Mouse (Mus musculus) brain, adult 2 months (tissue): ENCODE measurements around the gene Hcst.

Experiments used
- DNase-seq: peaks from one replicate; pipeline ENCODE4 v3.0.0; 2011; ENCODE audit warnings: low read depth, low spot score

Hcst gene

DNA sequence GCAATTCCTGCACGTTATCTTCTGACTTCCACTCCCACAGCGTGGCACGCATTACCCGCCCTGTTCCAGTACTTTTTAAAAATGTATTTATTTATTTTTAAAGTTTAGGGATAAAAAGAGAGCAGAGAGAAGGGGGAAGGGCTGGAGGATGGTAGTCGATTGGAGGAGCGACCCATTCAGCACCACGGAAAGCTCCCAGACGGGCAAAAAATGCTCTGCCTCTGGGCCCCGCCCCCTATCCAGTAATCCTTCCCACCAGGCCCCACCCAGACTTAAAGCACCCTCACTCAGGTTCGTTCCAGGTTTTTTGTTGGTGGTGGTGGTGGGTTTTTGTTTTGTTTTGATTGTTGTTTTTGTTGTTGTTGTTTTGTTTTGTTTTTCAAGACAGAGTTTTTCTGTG lies 14.6 kb upstream of the Hcst start:
- DNase-seq: no peak

DNA sequence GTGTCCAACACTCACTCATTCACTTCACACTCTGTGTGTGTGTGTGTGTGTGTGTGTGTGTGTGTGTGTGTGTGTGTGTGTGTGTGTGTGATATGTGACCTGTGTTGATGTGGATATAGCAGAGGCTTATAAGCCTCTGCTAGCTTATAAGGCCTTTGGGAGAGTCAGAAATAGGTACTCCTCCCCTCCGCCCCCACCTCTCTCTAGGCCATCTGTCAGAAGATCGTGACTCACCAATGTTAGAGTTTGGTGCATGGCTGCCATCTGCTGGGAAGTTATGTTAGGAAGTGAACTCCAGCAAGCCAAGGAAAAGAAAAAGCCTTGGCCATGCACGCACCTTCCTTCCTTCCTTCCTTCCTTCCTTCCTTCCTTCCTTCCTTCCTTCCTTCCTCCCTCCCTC lies 12.1 kb upstream of the Hcst start:
- DNase-seq: peak; percentile 98

DNA sequence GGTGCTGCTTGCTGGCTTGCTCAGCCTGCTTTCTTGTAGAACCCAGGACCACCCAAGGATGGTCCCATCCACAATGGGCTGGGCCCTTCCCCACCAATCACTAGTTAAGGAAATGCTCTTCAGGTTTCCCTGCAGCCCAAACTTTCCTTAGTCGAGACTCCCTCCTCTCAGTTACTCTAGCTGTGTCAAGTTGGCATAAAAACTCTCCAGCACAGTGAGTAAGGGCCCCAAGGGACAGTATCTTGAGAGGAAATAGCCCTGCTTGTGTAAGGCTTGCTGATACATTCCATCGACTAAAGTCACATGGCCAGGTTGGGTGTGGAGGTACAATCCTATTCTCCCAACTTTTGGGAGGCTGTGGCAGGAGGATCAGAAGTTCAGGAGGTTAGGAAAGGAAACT lies 10.5 kb upstream of the Hcst start:
- no peak for DNase-seq

DNA sequence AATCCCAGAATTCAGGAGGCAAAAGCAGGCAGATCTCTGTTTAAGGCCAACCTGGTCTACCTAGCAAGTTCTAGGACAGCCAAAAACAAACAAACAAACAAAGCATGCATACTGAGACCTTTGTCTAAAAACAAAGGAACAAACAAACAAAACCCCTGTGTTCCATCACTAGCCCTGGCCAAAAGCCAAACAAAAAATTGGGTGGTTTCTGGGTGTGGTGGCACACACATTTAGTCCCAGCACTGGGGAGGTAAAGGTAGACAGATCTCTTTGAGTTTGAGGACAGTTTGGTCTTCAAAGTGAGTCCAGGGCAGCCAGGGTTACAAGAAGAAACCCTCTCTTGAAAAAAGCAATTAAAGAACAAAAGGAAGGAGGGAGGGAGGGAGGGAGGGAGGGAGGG lies 9.7 kb upstream of the Hcst start:
- no peak for DNase-seq

DNA sequence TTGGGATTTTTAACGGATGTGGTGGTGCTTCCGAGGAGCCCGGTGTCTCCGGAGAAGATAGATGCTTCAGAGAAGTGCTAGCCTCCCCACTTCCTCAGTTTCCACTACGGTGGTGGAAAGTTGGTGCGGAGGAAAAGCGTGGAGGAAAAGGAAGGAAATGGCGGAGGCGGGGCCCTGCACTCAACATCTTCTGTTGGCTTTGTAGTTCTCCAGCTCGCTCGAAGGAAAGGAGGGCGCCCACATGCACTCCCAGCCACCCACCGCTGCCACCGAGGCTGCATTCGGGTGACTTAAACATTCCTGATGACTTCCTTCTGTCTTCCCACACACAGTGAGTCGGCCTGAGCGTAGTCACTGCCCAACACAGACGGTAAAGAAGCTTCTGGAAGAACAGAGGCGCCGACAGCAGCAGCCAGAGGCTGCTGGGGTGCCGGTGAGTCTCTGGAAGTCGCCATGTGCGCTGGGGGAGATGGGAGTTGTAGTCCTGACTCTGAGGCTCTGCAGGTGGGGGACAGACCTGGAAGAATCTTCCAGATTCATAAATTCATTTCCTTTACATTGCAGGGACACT lies 3.5 kb upstream of the Hcst start:
- peak; percentile 83 for DNase-seq

DNA sequence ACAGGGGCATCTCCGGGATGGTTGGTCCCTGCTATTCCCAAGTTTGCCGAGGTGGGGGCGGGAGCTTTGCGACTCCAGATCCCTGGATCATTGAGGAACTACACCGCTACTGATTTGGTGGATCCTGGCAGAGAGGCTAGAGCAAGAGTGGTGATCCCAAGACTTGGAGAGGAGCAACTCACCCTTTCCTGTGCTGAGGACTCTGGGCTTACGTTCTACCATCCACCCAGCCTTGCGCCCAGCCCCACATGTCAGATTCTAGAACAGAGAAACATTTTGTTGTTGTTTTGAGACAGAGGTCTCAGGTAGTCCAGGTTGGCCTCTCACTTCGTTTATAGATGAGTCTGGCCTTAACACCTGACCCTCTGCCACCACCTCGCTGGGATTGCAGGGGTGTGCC lies 2.9 kb upstream of the Hcst start:
- no peak for DNase-seq

DNA sequence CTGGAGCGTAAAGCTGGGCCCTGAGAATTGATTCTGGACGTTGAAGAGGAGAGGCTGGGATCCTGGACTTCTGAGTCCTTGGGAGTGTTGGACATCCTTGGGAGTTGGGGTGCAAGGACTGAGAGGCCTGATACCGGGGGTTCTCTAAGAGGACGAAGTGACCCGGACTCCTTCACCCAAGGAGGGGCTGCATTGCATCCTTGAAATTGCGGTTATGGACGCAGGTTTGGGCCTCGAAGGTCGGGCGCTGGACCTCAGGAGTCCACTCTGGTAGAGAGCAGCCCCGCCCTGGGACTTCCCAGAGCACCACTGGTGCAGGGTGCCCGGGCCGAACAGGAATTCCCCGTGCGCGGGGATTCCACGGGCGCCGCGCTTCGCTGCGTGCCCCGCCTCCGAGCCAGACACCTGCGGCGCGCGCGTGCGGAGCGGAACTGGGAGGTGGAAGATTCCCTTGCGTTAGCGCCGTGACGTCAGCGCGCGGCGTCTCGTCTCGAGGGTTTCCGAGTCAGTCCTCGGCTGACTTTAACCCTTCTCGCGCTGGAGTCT lies 2.3 kb upstream of the Hcst start:
- peak; percentile 97 for DNase-seq

DNA sequence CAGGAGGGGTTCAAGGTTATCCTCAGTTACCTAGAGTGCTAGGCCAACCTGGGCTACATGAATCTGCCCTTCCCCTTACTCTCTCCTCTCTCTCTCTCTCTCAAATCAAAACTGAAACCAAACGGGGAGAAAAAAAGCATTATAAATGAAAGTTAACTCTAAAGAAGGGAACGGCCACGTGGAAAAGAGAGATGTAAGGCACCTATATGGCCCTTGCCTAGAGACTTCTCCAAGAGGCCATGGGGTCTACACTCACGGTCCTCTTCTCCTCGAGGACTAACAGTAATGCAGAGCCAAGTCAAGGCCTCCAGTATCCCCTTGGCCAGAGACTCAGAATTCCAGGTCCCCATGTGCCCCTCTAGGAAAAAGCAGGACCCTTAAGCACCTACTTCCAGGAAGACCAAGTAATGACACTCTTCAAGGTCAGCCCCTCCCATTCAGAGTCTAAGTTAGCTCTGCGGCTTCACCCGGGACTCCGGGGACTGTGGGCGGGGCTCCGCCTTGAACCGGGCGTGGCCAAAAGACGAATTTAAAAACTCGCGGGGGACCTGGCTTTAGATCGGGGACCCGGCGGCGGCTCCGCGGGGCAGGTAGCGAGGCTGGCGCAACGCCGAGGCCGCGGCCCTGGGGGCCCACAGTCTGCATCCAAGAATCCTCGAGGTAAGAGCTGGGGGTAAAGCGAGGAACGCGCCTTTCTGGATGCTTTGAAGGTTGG lies 1.7 kb upstream of the Hcst start, which contains the start of gene Nfkbid:
Gene Nfkbid, plus strand, starts transcription at position 558 of the 715 bp plus-strand sequence.
- DNase-seq: peak; percentile 68

DNA sequence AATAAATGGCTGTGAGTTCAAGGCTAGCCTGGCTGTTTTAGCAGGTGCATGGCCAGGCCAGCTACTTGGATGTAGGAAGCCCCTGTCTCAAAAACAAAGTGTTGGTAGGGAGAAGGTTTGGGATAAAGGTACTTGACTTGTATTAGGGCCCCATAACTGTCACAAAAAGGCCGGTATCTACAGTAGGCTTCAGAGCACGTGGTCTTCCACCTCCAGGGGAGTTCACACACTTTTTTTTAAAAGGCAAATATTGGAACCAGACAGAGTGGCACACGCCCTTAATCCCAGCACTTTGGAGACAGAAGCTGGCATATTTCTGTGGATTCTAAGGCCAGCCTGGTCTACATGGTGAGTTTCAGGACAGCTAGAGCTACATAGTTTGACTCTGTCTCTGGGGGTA lies 1.0 kb upstream of the Hcst start:
- DNase-seq: no peak

DNA sequence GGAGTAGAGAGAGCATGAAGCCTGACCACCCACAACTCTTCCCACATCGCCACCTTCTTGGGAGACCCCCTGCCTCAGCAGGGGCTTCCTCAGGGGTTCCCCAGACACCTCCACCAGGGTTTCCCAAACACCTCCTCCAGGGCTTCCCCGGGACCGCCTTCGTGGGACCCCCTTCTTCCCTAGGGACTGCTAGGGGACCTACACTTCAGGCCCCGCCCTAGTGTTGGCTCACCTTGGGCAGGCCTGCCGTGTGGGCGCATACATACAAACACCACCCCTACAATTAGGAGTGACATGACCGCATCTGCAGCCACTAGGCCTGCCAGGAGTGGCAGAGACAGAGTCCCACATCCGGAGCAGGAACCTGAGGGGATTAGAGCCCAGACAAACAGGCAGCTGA lies 1.8 kb downstream of the Hcst start:
- DNase-seq: no peak

DNA sequence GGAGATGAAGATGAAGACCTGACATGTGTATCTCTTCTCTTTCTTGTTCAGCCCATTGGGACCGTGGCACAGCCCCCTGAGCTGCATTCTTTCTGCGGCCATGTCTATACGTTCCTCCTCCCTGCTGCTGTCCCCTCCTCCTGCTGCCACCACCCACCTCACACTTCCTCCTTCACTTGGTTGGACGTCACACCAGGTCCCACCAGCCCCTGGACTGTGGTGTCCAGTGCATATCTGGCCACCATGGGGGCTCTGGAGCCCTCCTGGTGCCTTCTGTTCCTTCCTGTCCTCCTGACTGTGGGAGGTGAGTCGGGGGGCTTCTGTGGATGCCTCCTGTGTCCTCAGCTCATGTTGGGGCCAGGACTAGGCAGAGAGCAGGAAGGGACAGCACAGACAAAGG lies 6.1 kb downstream of the Hcst start, which contains the start of gene Tyrobp:
Gene Tyrobp, plus strand, starts transcription at position 165 of the 400 bp plus-strand sequence.
- no peak for DNase-seq

DNA sequence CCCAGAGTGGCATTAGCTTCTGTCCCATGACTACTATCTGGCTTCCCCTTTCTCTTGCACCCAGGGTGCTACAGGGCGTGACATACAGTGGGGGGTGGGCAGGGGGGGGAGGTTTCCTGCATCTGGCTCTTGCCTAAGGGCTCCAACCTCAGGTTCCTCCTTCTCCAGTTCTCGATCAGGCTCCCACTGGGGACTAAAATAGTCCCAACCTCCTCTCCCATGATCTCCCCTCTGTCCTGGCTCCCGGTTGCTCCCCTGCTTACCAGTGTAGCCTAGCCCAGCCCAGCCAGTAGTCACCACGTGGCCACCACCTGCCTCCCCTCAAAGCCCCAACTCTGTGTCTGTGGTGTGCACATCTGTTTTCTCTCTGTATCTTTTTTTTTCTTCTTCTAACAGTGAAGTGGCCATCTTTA lies 6.9 kb downstream of the Hcst start:
- peak; percentile 41 for DNase-seq

DNA sequence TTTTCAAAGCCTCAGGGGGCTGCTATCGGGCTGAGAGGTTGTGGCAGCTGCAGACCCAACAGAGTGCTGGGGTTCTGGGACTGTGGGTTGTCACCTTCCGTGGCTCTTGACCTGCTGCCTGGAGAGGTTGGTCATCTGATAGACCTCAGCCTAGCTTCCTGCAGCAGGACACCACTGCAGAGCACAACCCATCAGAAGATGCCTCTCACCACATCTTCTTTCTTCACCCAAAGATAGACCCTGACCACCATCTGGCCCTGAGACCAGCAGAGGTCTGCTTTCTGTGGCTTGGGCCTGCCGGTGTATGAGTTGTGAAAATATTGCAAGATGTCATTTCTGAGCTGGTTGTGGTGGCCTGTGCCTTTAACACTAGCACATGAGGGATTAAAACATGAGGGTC lies 8.6 kb downstream of the Hcst start:
- DNase-seq: no peak

DNA sequence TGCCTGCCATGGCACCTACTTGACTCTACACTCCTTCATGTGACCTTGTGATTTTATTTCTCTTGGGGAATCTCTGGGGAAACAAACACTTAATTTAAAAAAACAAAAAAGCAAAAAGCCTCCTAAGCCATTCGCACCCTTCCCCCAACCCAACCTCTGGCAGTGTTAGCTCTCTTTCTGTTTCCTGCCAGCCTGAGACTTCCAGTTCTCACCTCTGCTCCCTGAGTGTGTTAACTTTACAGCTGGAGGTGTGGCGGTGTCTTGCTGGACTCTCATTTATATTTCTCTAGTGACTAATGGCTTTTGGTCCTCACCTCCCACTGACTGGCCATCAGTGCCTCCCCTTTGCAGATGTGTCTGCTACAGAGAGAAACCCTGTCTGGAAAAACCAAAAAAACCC lies 9.9 kb downstream of the Hcst start:
- no peak for DNase-seq

DNA sequence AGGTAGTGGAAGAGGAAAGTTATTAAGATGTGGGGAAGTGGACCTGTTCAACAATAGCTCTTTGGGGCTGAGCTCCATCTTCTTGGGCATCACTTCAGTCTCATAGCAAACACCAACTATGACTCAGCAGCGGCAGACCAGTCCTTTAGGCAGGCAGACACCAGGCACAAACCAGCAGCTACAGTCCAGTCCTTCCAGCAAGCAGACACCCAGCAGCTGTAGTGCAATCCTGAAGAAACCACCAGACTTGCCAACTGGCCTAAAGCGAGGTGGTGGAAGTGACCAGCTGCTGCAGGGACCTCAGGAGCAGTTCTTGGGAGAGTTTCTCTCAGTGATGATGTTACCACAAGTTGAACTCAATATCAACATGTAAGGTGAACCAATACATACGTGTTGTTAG lies 11.0 kb downstream of the Hcst start:
- no peak for DNase-seq

DNA sequence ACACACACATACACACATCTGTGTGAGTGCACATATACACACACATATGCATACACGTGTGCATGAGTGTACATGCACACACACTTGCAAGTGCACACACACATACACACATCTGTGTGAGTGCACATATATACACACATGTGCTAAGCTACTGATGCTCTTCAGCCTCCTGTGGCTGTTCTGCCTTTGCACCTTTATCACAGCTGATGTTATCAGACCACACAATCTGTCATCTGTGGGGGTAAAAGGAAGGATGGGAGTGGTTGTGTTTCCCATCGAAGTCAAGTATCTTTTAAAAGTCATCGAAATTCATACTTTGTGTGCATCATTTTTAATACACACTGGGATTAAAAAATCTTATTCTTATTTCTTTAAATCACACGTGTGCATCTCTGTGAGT lies 17.3 kb downstream of the Hcst start:
- DNase-seq: no peak

DNA sequence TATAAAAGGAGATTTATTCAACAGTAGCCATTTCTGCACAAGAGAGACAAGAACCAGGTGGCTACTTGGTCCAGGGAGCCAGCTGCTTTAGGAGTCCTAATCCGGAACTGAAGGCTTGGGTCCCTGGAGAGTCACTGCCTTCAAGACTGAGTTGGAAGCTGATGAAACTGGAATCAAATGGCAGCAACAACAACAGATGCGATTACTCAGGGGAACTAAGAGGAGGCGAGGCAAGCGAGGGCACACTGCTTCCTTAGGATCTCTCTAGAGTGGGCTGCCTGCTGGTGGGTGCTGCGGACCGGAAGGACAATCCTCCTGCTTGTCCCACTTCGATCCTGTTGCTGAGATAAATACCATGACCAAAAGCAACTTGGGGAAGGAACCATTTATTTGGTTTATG lies 20.0 kb downstream of the Hcst start:
- peak; percentile 33 for DNase-seq

DNA sequence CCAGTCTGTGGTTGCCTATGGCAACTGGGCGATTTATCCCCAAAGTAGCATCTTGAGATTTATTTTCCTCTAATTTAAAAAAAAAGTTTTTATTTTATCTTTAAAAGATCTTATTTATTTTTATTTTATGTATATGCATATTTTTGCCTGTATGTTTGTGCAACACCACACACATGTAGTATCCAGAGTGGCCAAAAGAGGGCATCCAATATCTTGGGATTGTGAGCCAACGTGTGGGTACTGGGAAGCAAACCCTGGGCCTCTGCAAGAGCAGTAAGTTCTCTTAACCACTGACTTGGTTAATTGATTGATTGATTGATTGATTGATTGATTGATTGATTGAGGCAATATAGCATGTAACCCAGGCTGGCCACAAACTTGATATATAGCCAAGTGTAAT lies 24.8 kb downstream of the Hcst start:
- DNase-seq: peak; percentile 26

DNA sequence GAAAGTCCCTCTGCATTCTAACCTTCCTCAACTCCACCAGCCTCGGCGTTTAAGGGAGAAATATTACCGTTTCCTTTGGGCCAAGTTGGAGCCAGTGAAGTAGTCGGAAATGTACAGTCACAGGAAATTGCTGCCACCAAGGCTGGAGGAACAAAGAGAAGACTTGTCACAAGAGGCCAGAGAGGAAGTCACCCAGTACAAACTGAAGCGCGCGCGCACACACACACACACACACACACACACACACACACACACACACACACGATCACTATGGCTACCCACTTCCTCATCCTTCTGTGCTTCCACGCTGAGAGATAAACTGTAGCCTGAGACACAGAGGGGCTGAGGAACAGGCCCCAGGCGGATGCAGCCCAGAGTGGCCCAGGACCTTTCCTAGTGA lies 25.3 kb downstream of the Hcst start:
- peak; percentile 40 for DNase-seq

DNA sequence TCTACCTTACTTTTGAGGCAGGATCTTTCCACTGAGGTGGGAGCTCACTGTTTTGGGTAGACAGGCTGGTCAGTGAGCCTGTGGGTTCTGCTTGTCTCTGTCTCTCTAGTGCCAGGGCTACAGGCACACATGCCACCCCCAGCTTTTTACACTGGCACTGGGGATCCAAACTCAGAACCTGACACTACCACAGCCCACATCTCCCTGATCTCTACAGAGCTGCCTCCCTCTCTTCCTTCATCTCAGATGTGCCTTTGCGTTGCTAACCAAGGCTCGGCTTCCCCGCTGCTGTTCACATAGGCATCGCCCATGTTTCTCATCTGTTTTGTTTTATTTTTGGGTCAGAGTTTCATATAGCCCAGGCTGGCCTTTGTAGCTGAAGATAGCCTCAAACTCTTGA lies 26.0 kb downstream of the Hcst start:
- DNase-seq: peak; percentile 24

DNA sequence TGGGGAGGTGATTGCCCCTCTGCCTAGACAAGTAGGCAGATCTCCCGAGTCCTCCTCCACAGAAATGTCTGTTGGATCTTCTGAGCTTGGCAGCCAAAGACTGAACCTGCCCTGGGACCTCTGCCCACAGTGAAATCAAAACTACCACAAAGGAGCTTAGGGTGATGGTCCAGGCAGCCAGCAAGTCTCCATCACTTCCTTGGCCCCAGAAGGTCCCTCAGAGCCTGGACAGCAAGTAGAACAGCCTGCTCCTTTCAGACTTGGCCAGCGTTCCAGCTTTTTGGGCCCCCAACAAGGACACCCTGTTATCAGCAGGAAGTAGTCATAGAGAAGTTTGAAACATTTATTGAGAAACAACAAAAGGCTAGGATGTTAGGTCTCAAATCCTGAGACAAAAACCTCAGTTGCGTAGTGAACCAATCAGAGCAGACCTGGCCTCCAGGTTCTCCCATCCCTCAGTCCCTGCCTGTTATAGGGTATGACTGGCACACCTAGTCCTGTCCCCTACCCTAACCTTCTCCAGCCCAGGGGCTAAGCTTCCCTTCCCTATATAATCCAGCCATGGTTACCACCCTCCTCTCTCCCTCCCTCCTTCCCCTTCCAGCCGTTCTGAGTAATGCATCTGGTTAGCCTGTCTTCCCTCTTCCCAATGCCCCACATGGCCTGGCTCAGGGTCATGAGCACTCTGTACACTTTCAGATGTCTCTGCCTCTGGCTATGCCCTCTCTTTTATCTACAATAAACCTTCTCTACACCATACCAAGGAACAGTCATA lies 26.7 kb downstream of the Hcst start:
- DNase-seq: no peak

DNA sequence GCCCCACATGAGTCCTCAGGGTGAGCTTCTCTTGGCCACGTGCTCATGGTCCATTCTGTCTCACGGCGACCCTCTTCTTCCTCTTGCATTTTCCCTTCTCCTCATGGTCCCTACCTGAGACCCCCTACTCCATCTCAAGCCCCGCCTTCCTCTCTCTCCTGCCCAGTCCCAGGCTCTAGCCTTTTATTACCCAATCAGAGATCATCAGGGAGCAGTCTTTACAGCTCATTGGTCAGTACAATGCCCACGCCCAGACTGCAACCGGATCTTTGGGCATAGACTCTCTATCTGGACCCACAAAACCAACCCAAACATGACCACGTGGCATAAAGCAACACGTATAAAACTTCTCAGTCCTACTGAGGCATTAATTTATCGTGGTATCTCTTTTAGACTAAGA lies 35.5 kb downstream of the Hcst start:
- no peak for DNase-seq

DNA sequence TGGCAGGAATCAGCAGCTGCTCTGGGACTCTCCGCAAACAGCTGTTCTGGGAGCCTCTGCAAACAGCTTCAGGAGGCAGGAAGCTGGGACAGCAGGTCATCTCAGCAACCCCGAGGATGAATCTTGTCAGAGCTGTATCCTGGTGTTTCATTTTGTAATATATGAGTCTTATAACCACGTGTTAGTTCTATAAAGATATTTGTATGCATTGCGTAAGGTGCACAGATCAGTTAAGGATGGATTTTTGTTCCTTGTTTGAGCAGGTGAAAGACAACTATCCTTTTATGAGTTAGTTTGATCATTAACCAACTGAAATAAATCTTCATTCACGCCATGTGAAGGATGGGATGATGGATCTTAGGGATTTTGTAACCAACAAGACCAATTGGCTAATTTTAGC lies 39.6 kb downstream of the Hcst start:
- no peak for DNase-seq
